Mouse (Mus musculus): Measurements from ENCODE around the gene Nudc. TPM values are rescaled to one million over a fixed set of nuclear protein-coding genes. Genes with fewer than 3 reads are reported as not detected.

The Nudc gene
- total and polyA plus RNA-seq, 2 experiments from 2014 or later = 115 to 262 TPM

DNA sequence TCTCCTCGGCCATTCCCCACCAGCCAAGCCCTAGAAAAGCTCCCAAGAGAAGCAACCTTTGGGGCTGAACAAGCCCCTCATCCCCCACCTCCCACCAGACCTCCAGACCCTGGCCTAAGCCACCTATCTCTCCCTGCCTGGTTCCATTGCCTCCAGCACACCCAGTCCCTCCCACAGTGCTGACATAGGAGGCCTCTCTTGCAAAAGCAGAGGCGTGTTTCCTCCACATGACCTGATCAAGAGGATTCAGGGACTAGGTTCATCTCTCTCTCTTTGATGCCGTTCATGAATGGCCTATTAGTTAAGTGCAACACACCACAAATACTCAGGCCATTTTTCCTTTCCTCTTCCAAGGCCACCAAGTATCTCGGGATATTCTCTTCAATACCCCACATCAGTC is 14.1 kb upstream of the Nudc start:
- Histone ChIP-seq H3K9me3 (ENCODE audit: low read length) (no peaks in the 10 kb centered on the region), H3K9ac (no peak overlapping the region), H3K36me3 (ENCODE audit: insufficient read depth) (no peaks in the 10 kb centered on the region), H3K4me2 (ENCODE audit: low read depth) (no peak overlapping the region), H3K4me3 (ENCODE audit: low read depth, low read length) (no peak overlapping the region), H3K27ac (ENCODE audit: low read depth, low read length) (no peak overlapping the region), H3K4me1 (ENCODE audit: insufficient read depth) (no peaks in the 10 kb centered on the region), H3K27me3 (ENCODE audit: insufficient read depth, low read length) (no peaks in the 10 kb centered on the region)
- WGBS = 77% methylated on average over 4 of the region's 4 CpGs
- no peak for ATAC-seq
- DNase-seq = no peak
- TF ChIP-seq CTCF (IDR thresholded peaks at IDR 0.05; ENCODE audit: low read depth) = no peak

DNA sequence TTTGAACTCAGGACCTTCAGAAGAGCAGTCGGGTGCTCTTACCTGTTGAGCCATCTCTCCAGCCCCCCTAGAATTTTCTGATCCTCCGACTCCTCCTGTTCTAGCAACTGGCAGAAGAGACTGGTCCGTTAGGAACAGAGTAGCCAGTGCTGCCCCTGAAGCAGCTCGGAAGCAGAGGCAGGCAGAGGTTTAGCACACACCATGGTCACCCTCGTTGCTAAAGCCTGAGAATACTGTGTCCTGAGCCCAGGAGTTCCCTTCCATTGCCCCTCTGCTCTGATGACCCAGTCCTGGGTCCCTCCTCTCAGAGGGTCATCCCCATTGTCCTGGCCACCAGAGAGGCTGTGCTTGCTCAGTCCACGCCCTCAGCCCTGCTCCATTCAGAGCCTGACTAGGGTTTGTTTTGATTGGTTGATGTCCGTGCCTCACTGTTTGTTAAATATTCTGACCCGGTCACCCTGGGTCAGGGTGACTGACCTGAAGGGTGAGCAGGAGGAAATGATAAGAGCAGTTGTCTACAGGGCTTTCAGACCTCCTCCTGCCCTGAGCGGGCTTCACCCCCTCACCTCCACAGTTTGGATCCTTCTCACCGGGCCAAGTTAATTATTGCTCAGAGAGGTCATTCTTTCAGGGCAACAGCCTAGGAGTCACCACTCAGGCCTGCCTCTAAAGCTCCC is 11.4 kb upstream of the Nudc start:
- no peak overlapping the region for H3K4me2 ChIP-seq (ENCODE audit: low read depth)
- ATAC-seq (no peak), DNase-seq (no peak)
- 44% methylated on average over 10 of the region's 10 CpGs for WGBS
- H3K4me3 ChIP-seq (ENCODE audit: low read depth, low read length) = no peak overlapping the region
- H3K9me3 ChIP-seq (ENCODE audit: low read length) = no peaks in the 10 kb centered on the region
- no peaks in the 10 kb centered on the region for H3K27me3 ChIP-seq (ENCODE audit: insufficient read depth, low read length)
- H3K27ac ChIP-seq (ENCODE audit: low read depth, low read length) = no peak overlapping the region
- H3K4me1 ChIP-seq (ENCODE audit: insufficient read depth) = no peaks in the 10 kb centered on the region
- H3K36me3 ChIP-seq (ENCODE audit: insufficient read depth) = no peaks in the 10 kb centered on the region
- no peak overlapping the region for H3K9ac ChIP-seq
- no peak for TF ChIP-seq CTCF (IDR thresholded peaks at IDR 0.05; ENCODE audit: low read depth)

DNA sequence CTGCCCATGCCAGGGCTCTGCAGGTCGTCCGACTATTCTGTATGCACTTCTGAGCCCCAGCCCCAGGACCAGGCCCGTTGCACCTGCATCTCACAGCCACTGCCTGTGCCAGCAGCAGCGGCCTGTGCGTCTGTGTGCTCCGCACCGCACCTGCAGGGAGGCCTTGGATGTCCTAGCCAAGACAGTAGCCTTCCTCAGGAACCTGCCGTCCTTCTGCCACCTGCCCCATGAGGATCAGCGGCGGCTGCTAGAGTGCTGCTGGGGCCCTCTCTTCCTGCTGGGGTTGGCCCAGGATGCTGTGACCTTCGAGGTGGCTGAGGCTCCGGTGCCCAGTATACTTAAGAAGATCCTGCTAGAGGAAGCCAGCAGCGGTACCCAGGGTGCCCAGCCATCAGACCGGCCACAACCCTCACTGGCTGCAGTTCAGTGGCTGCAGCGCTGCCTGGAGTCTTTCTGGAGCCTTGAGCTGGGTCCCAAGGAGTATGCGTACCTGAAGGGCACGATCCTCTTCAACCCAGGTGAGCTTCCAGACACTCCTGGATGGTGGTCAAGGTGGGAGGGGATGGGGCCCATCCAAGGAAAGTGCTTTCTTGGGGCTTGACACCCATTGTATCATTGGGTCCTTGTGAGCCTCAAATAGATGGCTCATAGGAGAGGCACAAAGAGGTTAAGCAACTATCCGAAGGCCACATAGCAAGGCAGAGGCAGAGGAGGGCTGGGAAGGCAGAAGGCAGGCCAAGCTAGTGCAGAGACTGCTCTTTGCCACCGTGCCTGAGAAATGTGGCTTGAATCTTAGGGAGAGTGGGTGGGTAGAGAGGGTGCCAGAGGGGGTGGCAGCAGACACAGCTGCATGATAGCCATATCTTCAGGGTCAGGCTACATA is 7.9 kb upstream of the Nudc start:
- H3K27me3 ChIP-seq (ENCODE audit: insufficient read depth, low read length) = no peaks in the 10 kb centered on the region
- no peak for ATAC-seq
- H3K36me3 ChIP-seq (ENCODE audit: insufficient read depth) = no peaks in the 10 kb centered on the region
- no peaks in the 10 kb centered on the region for H3K9me3 ChIP-seq (ENCODE audit: low read length)
- WGBS = 77% methylated on average over 19 of the region's 19 CpGs
- TF ChIP-seq CTCF (IDR thresholded peaks at IDR 0.05; ENCODE audit: low read depth) = no peak
- H3K4me2 ChIP-seq (ENCODE audit: low read depth) = no peak overlapping the region
- H3K4me1 ChIP-seq (ENCODE audit: insufficient read depth) = no peaks in the 10 kb centered on the region
- no peak overlapping the region for H3K27ac ChIP-seq (ENCODE audit: low read depth, low read length)
- no peak overlapping the region for H3K4me3 ChIP-seq (ENCODE audit: low read depth, low read length)
- H3K9ac ChIP-seq = no peak overlapping the region
- DNase-seq = no peak

- 72% methylated on average over 10 of the region's 10 CpGs for WGBS
- no peaks in the 10 kb centered on the region for H3K27me3 ChIP-seq (ENCODE audit: insufficient read depth, low read length)
- H3K27ac ChIP-seq (ENCODE audit: low read depth, low read length) = no peak within 1 kb of the TSS
- H3K36me3 ChIP-seq (ENCODE audit: insufficient read depth) = no peaks in the 10 kb centered on the region
- DNase-seq (no peak), ATAC-seq (no peak)
- H3K4me3 ChIP-seq (ENCODE audit: low read depth, low read length) = no peak within 1 kb of the TSS
- no peak for TF ChIP-seq CTCF (IDR thresholded peaks at IDR 0.05; ENCODE audit: low read depth)
- no peak within 1 kb of the TSS for H3K9ac ChIP-seq
- H3K4me1 ChIP-seq (ENCODE audit: insufficient read depth) = no peaks in the 10 kb centered on the region
- H3K9me3 ChIP-seq (ENCODE audit: low read length) = no peaks in the 10 kb centered on the region
- no peak within 1 kb of the TSS for H3K4me2 ChIP-seq (ENCODE audit: low read depth)
Observed at GRCm38 (mm10) chr4:133552768-133553447, 7.1 kb upstream of the Nudc start, which contains the start of gene Nr0b2. TSS of gene Nr0b2 (plus strand) at chr4:133553376.

GRCm38 (mm10) chr4:133552029-133552428 is 6.2 kb upstream of the Nudc start:
- no peak overlapping the region for H3K4me3 ChIP-seq (ENCODE audit: low read depth, low read length)
- DNase-seq = no peak
- H3K27ac ChIP-seq (ENCODE audit: low read depth, low read length) = no peak overlapping the region
- WGBS = 67% methylated on average over 1 of the region's 1 CpGs
- no peak for ATAC-seq
- no peak overlapping the region for H3K4me2 ChIP-seq (ENCODE audit: low read depth)
- no peak overlapping the region for H3K9ac ChIP-seq
- no peaks in the 10 kb centered on the region for H3K36me3 ChIP-seq (ENCODE audit: insufficient read depth)
- TF ChIP-seq CTCF (IDR thresholded peaks at IDR 0.05; ENCODE audit: low read depth) = no peak
- no peaks in the 10 kb centered on the region for H3K4me1 ChIP-seq (ENCODE audit: insufficient read depth)
- H3K27me3 ChIP-seq (ENCODE audit: insufficient read depth, low read length) = no peaks in the 10 kb centered on the region
- H3K9me3 ChIP-seq (ENCODE audit: low read length) = no peaks in the 10 kb centered on the region

DNA sequence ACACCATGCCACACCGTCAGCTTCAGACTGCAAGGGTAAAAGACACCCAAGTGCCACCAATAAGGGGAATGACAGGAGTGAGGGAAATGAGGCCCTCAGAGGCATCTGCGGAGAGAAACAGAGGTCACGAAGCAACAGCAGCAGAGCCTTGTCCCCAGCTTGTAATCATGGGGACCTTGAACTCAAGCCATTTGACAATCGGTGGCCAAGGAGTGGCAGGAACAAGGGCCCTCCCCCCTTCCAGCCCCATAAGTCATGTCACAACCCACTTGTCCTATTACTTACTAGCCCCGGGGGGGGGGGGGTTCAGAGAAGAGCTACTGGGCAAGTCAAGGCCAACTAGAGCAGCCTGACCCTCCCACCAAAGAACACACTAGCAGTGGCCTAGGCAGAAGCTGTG is 9.1 kb downstream of the Nudc start:
- no peak for TF ChIP-seq CTCF (IDR thresholded peaks at IDR 0.05; ENCODE audit: low read depth)
- Histone ChIP-seq H3K9me3 (ENCODE audit: low read length) (no peaks in the 10 kb centered on the region), H3K4me2 (ENCODE audit: low read depth) (no peak overlapping the region), H3K4me3 (ENCODE audit: low read depth, low read length) (no peak overlapping the region), H3K27ac (ENCODE audit: low read depth, low read length) (no peak overlapping the region), H3K36me3 (ENCODE audit: insufficient read depth) (peaks cover 70% of the 10 kb centered on the region), H3K4me1 (ENCODE audit: insufficient read depth) (no peaks in the 10 kb centered on the region), H3K9ac (no peak overlapping the region), H3K27me3 (ENCODE audit: insufficient read depth, low read length) (no peaks in the 10 kb centered on the region)
- no peak for ATAC-seq
- no peak for DNase-seq
- 93% methylated on average over 5 of the region's 5 CpGs for WGBS

DNA sequence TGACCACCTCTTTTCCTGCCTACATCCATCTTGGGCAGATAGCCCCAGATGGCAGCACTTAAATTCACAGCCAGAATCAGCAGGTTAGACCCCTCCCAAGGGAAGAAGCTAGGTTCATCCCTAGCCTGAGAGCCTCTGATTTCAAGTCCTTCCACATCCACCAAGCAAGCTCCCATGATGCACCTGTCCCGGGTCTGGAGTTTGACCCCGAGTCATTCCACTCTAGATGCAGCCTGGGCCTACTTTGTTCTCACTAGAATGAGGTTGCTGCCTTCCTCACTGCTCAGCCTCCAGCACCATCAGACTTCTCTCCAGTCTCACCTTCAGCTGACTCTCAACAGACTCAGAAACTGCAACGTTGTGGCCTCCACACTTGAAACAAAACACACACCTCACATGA is 9.7 kb downstream of the Nudc start:
- Histone ChIP-seq H3K9ac (no peak overlapping the region), H3K4me3 (ENCODE audit: low read depth, low read length) (no peak overlapping the region), H3K4me2 (ENCODE audit: low read depth) (no peak overlapping the region), H3K9me3 (ENCODE audit: low read length) (no peaks in the 10 kb centered on the region), H3K36me3 (ENCODE audit: insufficient read depth) (peaks cover 74% of the 10 kb centered on the region), H3K27me3 (ENCODE audit: insufficient read depth, low read length) (no peaks in the 10 kb centered on the region), H3K4me1 (ENCODE audit: insufficient read depth) (no peaks in the 10 kb centered on the region), H3K27ac (ENCODE audit: low read depth, low read length) (no peak overlapping the region)
- no peak for TF ChIP-seq CTCF (IDR thresholded peaks at IDR 0.05; ENCODE audit: low read depth)
- no peak for ATAC-seq
- 88% methylated on average over 3 of the region's 3 CpGs for WGBS
- DNase-seq = no peak
